Mouse (Mus musculus) CH12.LX (cell line): ENCODE measurements around the gene Ube2h.

Source experiments
- CTCF ChIP-seq, 2 experiments: IDR thresholded peaks in 1 of 2; conservative IDR thresholded peaks in 1 of 2; 2 replicates each; pipeline ENCODE4 v1.5.1; 2011 to 2012; ENCODE audit warnings: low read depth in 2 of 2, low read length in 2 of 2, improper control_type of control experiment in 1 of 2, inconsistent platforms in 1 of 2, mild to moderate bottlenecking in 1 of 2, moderate library complexity in 1 of 2
- E2F4 ChIP-seq: IDR thresholded peaks from 2 replicates; pipeline ENCODE4 v1.6.1; 2011; ENCODE audit warnings: low read depth, low read length, improper control_type of control experiment; ENCODE audit not compliant: insufficient replicate concordance
- ETS1 ChIP-seq: conservative IDR thresholded peaks from 2 replicates; pipeline ENCODE4 v1.6.1; 2012; ENCODE audit warnings: low read depth, mild to moderate bottlenecking, inconsistent platforms, low read length, improper control_type of control experiment, moderate library complexity
- HCFC1 ChIP-seq: IDR thresholded peaks from 2 replicates; pipeline ENCODE4 v1.6.1; 2012; ENCODE audit warnings: low read depth, mild to moderate bottlenecking, inconsistent platforms, low read length, improper control_type of control experiment
- JUND ChIP-seq: conservative IDR thresholded peaks from 2 replicates; pipeline ENCODE4 v1.6.1; 2011; ENCODE audit warnings: low read depth, low read length, improper control_type of control experiment
- KAT2A ChIP-seq: IDR thresholded peaks from 2 replicates; pipeline ENCODE4 v1.6.1; 2012; ENCODE audit warnings: low read length, improper control_type of control experiment, inconsistent platforms; ENCODE audit not compliant: insufficient replicate concordance
- MAX ChIP-seq: IDR thresholded peaks from 2 replicates; pipeline ENCODE4 v1.6.1; 2011; ENCODE audit warnings: low read length, improper control_type of control experiment
- NELFE ChIP-seq: IDR thresholded peaks from 2 replicates; pipeline ENCODE4 v1.6.1; 2011; ENCODE audit warnings: low read depth, low read length, improper control_type of control experiment
- POLR2A ChIP-seq: IDR thresholded peaks from 2 replicates; pipeline ENCODE4 v1.6.1; 2011; ENCODE audit warnings: low read depth, mild to moderate bottlenecking, improper control_type of control experiment, low read length
- SMC3 ChIP-seq: IDR thresholded peaks from 2 replicates; pipeline ENCODE4 v1.6.1; 2011; ENCODE audit warnings: low read depth, low read length, improper control_type of control experiment
- TCF12 ChIP-seq: IDR thresholded peaks from 2 replicates; pipeline ENCODE4 v1.6.1; 2014; ENCODE audit warnings: low read depth, mild to moderate bottlenecking, inconsistent platforms, low read length, improper control_type of control experiment
- ZKSCAN1 ChIP-seq: IDR thresholded peaks from 2 replicates; pipeline ENCODE4 v1.6.1; 2012; ENCODE audit warnings: low read depth, inconsistent platforms, low read length, improper control_type of control experiment, borderline replicate concordance

DNA sequence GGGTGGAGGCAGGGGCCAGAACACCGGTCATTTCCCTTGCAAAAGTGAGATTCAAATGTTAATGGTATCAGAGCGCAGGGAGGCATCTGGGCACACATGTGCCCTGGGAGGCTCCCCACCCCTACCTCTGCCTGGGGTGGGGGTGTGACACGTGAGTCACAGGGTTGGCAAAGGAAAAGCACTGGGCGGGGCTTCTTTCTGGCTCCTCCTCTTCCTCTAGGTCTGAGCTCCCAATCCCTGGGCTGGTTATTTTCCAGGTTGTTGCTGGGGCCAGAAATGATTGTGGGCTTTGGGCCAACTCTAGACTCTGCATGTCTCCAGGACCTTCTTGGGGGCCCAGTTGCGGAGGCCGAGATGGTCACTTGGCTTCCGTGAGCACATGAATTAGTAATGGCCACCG is 108.2 kb downstream of the Ube2h start:
- TF ChIP-seq POLR2A (no peak), CTCF (conservative IDR thresholded peaks at IDR 0.05 in 1 of 2, IDR thresholded peaks at IDR 0.05 in 1 of 2; ENCODE audit: low read depth in 2 of 2, low read length in 2 of 2) (no peak), MAX (no peak), HCFC1 (no peak), KAT2A (no peak), JUND (no peak), ETS1 (no peak), SMC3 (no peak), NELFE (no peak), E2F4 (no peak), ZKSCAN1 (no peak), TCF12 (no peak)
